Mouse (Mus musculus): ENCODE data around the gene Rpl41. TPM values are rescaled to one million over a fixed set of nuclear protein-coding genes. Genes with fewer than 3 reads are reported as not detected.
A peak's percentile ranks its signal among the peaks of the same experiment; 100 is the strongest.
"Not testable (repeated sequence)": the region's sequence is repeated elsewhere in the genome, so short reads cannot be mapped to it uniquely, and the experiment has no call there.

Rpl41 gene
- total RNA-seq, 1 experiment: 5,552 TPM

- in situ Hi-C loops (cut with MboI; ENCODE audit: low sequenced_read_pairs in 2 of 2, unreplicated experiment in 2 of 2): no loop called here
- Histone ChIP-seq H3K4me3 (ENCODE audit: insufficient read depth in 1 of 2, low read depth in 1 of 2, low read length in 2 of 2, poor library complexity in 1 of 2, severe bottlenecking in 1 of 2) (no peak overlapping the region), H3K36me3 (ENCODE audit: control insufficient read depth, insufficient read depth, low read length, poor library complexity, severe bottlenecking) (peaks cover 35% of the 10 kb centered on the region), H3K4me1 (ENCODE audit: control insufficient read depth in 2 of 2, insufficient read depth in 2 of 2, low read length in 2 of 2, poor library complexity in 1 of 2) (no peaks in the 10 kb centered on the region), H3K9me3 (ENCODE audit: control insufficient read depth, insufficient read depth, low read depth, low read length) (no peaks in the 10 kb centered on the region), H3K27ac (ENCODE audit: insufficient read depth, low read depth, low read length, poor library complexity, severe bottlenecking) (no peak overlapping the region), H3K9ac (ENCODE audit: insufficient read depth, low read depth, low read length, poor library complexity, severe bottlenecking) (no peak overlapping the region)
- TF ChIP-seq MAFK (IDR thresholded peaks at IDR 0.05; ENCODE audit: insufficient read depth, low read depth, low read length): no peak
- no peak for TF ChIP-seq ZC3H11A (IDR thresholded peaks at IDR 0.05; ENCODE audit: borderline replicate concordance, low read depth, low read length)
- TF ChIP-seq CHD2 (IDR thresholded peaks at IDR 0.05; ENCODE audit: low read depth, low read length): no peak
- TF ChIP-seq HCFC1 (IDR thresholded peaks at IDR 0.05; ENCODE audit: borderline replicate concordance, insufficient read depth, low read length): no peak
- TF ChIP-seq ZNF384 (IDR thresholded peaks at IDR 0.05; ENCODE audit: low read depth, low read length): no peak
- no peak for DNase-seq (ENCODE audit: low read depth, low spot score)
Measured at GRCm38 (mm10) chr10:128556286-128556685, 7.2 kb upstream of the Rpl41 start.

- in situ Hi-C loops (cut with MboI; ENCODE audit: low sequenced_read_pairs in 2 of 2, unreplicated experiment in 2 of 2); H3K4me3 ChIP-seq (ENCODE audit: insufficient read depth in 1 of 2, low read depth in 1 of 2, low read length in 2 of 2, poor library complexity in 1 of 2, severe bottlenecking in 1 of 2); H3K9ac ChIP-seq (ENCODE audit: insufficient read depth, low read depth, low read length, poor library complexity, severe bottlenecking); H3K4me1 ChIP-seq (ENCODE audit: control insufficient read depth in 2 of 2, insufficient read depth in 2 of 2, low read length in 2 of 2, poor library complexity in 1 of 2); H3K9me3 ChIP-seq (ENCODE audit: control insufficient read depth, insufficient read depth, low read depth, low read length); DNase-seq (ENCODE audit: low read depth, low spot score); H3K27ac ChIP-seq (ENCODE audit: insufficient read depth, low read depth, low read length, poor library complexity, severe bottlenecking): not testable (repeated sequence)
- peaks cover 30% of the 10 kb centered on the region for H3K36me3 ChIP-seq (ENCODE audit: control insufficient read depth, insufficient read depth, low read length, poor library complexity, severe bottlenecking)
- 0 out of 2 replicates have a peak, but pooled peaks have one; percentile 44 for TF ChIP-seq ZNF384 (IDR thresholded peaks at IDR 0.05; ENCODE audit: low read depth, low read length)
Measured at GRCm38 (mm10) chr10:128555567-128555966, 6.5 kb upstream of the Rpl41 start.

GRCm38 (mm10) chr10:128550144-128550823 is 1.2 kb upstream of the Rpl41 start:
- H3K9ac ChIP-seq (ENCODE audit: insufficient read depth, low read depth, low read length, poor library complexity, severe bottlenecking); H3K4me1 ChIP-seq (ENCODE audit: control insufficient read depth in 2 of 2, insufficient read depth in 2 of 2, low read length in 2 of 2, poor library complexity in 1 of 2); H3K9me3 ChIP-seq (ENCODE audit: control insufficient read depth, insufficient read depth, low read depth, low read length); H3K4me3 ChIP-seq (ENCODE audit: insufficient read depth in 1 of 2, low read depth in 1 of 2, low read length in 2 of 2, poor library complexity in 1 of 2, severe bottlenecking in 1 of 2); H3K27ac ChIP-seq (ENCODE audit: insufficient read depth, low read depth, low read length, poor library complexity, severe bottlenecking); in situ Hi-C loops (cut with MboI; ENCODE audit: low sequenced_read_pairs in 2 of 2, unreplicated experiment in 2 of 2); DNase-seq (ENCODE audit: low read depth, low spot score): not testable (repeated sequence)
- peaks cover 11% of the 10 kb centered on the region for H3K36me3 ChIP-seq (ENCODE audit: control insufficient read depth, insufficient read depth, low read length, poor library complexity, severe bottlenecking)

- in situ Hi-C loops (cut with MboI; ENCODE audit: low sequenced_read_pairs in 2 of 2, unreplicated experiment in 2 of 2); H3K27ac ChIP-seq (ENCODE audit: insufficient read depth, low read depth, low read length, poor library complexity, severe bottlenecking); DNase-seq (ENCODE audit: low read depth, low spot score); H3K4me3 ChIP-seq (ENCODE audit: insufficient read depth in 1 of 2, low read depth in 1 of 2, low read length in 2 of 2, poor library complexity in 1 of 2, severe bottlenecking in 1 of 2); H3K9me3 ChIP-seq (ENCODE audit: control insufficient read depth, insufficient read depth, low read depth, low read length): not testable (repeated sequence)
- Histone ChIP-seq H3K4me1 (ENCODE audit: control insufficient read depth in 2 of 2, insufficient read depth in 2 of 2, low read length in 2 of 2, poor library complexity in 1 of 2) (peaks cover 0 to 12% of the 10 kb centered on the region in 2 experiments; a peak in 1 of 4 replicates), H3K36me3 (ENCODE audit: control insufficient read depth, insufficient read depth, low read length, poor library complexity, severe bottlenecking) (peaks cover 17% of the 10 kb centered on the region), H3K9ac (ENCODE audit: insufficient read depth, low read depth, low read length, poor library complexity, severe bottlenecking) (peak overlapping the region; percentile 13; the same call in 1 of the 2 replicates)
Measured at GRCm38 (mm10) chr10:128549682-128550057, 565 bp upstream of the Rpl41 start.

- H3K9me3 ChIP-seq (ENCODE audit: control insufficient read depth, insufficient read depth, low read depth, low read length); DNase-seq (ENCODE audit: low read depth, low spot score); in situ Hi-C loops (cut with MboI; ENCODE audit: low sequenced_read_pairs in 2 of 2, unreplicated experiment in 2 of 2): not testable (repeated sequence)
- H3K36me3 ChIP-seq (ENCODE audit: control insufficient read depth, insufficient read depth, low read length, poor library complexity, severe bottlenecking): peaks cover 30% of the 10 kb centered on the region
- peak overlapping the region; percentile 93 for H3K9ac ChIP-seq (ENCODE audit: insufficient read depth, low read depth, low read length, poor library complexity, severe bottlenecking)
- H3K27ac ChIP-seq (ENCODE audit: insufficient read depth, low read depth, low read length, poor library complexity, severe bottlenecking): peak overlapping the region; percentile 89
- H3K4me1 ChIP-seq (ENCODE audit: control insufficient read depth in 2 of 2, insufficient read depth in 2 of 2, low read length in 2 of 2, poor library complexity in 1 of 2): peaks cover 0 to 19% of the 10 kb centered on the region in 2 experiments; a peak in 1 of 4 replicates
- H3K4me3 ChIP-seq (ENCODE audit: insufficient read depth in 1 of 2, low read depth in 1 of 2, low read length in 2 of 2, poor library complexity in 1 of 2, severe bottlenecking in 1 of 2): peak overlapping the region; percentile 91
Measured at GRCm38 (mm10) chr10:128548051-128548791, 884 bp downstream of the Rpl41 start.
